Mouse (Mus musculus): Measurements from ENCODE around the gene Atp6v0e.

Atp6v0e gene

GRCm38 (mm10) chr17:26633186-26633585, 29.8 kb upstream of the Atp6v0e start:
- no peak for TF ChIP-seq GATA4 (IDR thresholded peaks at IDR 0.05; ENCODE audit: insufficient replicate concordance, low read length)

- TF ChIP-seq GATA4 (IDR thresholded peaks at IDR 0.05; ENCODE audit: insufficient replicate concordance, low read length): no peak
These were observed 29.1 kb upstream of the Atp6v0e start for GRCm38 (mm10) chr17:26633926-26634325.

- TF ChIP-seq GATA4 (IDR thresholded peaks at IDR 0.05; ENCODE audit: insufficient replicate concordance, low read length): no peak
These were observed 28.5 kb upstream of the Atp6v0e start for GRCm38 (mm10) chr17:26634539-26634938.

- no peak for TF ChIP-seq GATA4 (IDR thresholded peaks at IDR 0.05; ENCODE audit: insufficient replicate concordance, low read length)
These were observed 27.1 kb upstream of the Atp6v0e start for GRCm38 (mm10) chr17:26635951-26636350.

- no peak for TF ChIP-seq GATA4 (IDR thresholded peaks at IDR 0.05; ENCODE audit: insufficient replicate concordance, low read length)
These were observed 25.2 kb upstream of the Atp6v0e start for GRCm38 (mm10) chr17:26637851-26638250.

GRCm38 (mm10) chr17:26638655-26639054, 24.4 kb upstream of the Atp6v0e start:
- TF ChIP-seq GATA4 (IDR thresholded peaks at IDR 0.05; ENCODE audit: insufficient replicate concordance, low read length): no peak

GRCm38 (mm10) chr17:26639791-26640190, 23.2 kb upstream of the Atp6v0e start:
- TF ChIP-seq GATA4 (IDR thresholded peaks at IDR 0.05; ENCODE audit: insufficient replicate concordance, low read length): no peak

GRCm38 (mm10) chr17:26640286-26640740, 22.7 kb upstream of the Atp6v0e start:
- TF ChIP-seq GATA4 (IDR thresholded peaks at IDR 0.05; ENCODE audit: insufficient replicate concordance, low read length): no peak

GRCm38 (mm10) chr17:26643456-26643855, 19.6 kb upstream of the Atp6v0e start:
- TF ChIP-seq GATA4 (IDR thresholded peaks at IDR 0.05; ENCODE audit: insufficient replicate concordance, low read length): no peak

- no peak for TF ChIP-seq GATA4 (IDR thresholded peaks at IDR 0.05; ENCODE audit: insufficient replicate concordance, low read length)
These were observed 19.0 kb upstream of the Atp6v0e start for GRCm38 (mm10) chr17:26643993-26644392.

- TF ChIP-seq GATA4 (IDR thresholded peaks at IDR 0.05; ENCODE audit: insufficient replicate concordance, low read length): no peak
These were observed 18.3 kb upstream of the Atp6v0e start for GRCm38 (mm10) chr17:26644509-26645410.

- no peak for TF ChIP-seq GATA4 (IDR thresholded peaks at IDR 0.05; ENCODE audit: insufficient replicate concordance, low read length)
These were observed 17.6 kb upstream of the Atp6v0e start for GRCm38 (mm10) chr17:26645411-26645854.

GRCm38 (mm10) chr17:26647283-26647682, 15.7 kb upstream of the Atp6v0e start:
- TF ChIP-seq GATA4 (IDR thresholded peaks at IDR 0.05; ENCODE audit: insufficient replicate concordance, low read length): no peak

GRCm38 (mm10) chr17:26649565-26649964, 13.5 kb upstream of the Atp6v0e start:
- TF ChIP-seq GATA4 (IDR thresholded peaks at IDR 0.05; ENCODE audit: insufficient replicate concordance, low read length): no peak

GRCm38 (mm10) chr17:26650451-26651363, 12.3 kb upstream of the Atp6v0e start:
- no peak for TF ChIP-seq GATA4 (IDR thresholded peaks at IDR 0.05; ENCODE audit: insufficient replicate concordance, low read length)
